Mouse (Mus musculus) heart, adult 8-10 months (tissue): ENCODE measurements around the gene Heyl. TPM values are rescaled to one million over a fixed set of nuclear protein-coding genes. Genes with fewer than 3 reads are reported as not detected.
"Not testable (repeated sequence)": the region's sequence is repeated elsewhere in the genome, so short reads cannot be mapped to it uniquely, and the experiment has no call there.

Source experiments
- DNase-seq: peaks from one replicate; pipeline ENCODE4 v3.0.0; 2022; ENCODE audit warnings: low spot score
- total RNA-seq, 4 experiments: library from RNA; stranded (reverse); gene quantifications; 2 replicates each; pipeline ENCODE4 v1.2.4; 2022

Heyl gene
- total RNA-seq, 4 experiments from 2014 or later: 9.7 to 11.7 (median 10.9) TPM

- peak; percentile 49 for DNase-seq
These were observed 51.6 kb downstream of the Heyl start for GRCm38 (mm10) chr4:123284731-123285624.

GRCm38 (mm10) chr4:123286790-123287189 is 53.4 kb downstream of the Heyl start:
- no peak for DNase-seq

GRCm38 (mm10) chr4:123289038-123289437 is 55.7 kb downstream of the Heyl start:
- DNase-seq: no peak

- DNase-seq: no peak
These were observed 59.0 kb downstream of the Heyl start for GRCm38 (mm10) chr4:123292390-123292789.

GRCm38 (mm10) chr4:123292989-123293388 is 59.6 kb downstream of the Heyl start:
- no peak for DNase-seq

GRCm38 (mm10) chr4:123293661-123294443 is 60.5 kb downstream of the Heyl start:
- peak; percentile 23 for DNase-seq

- DNase-seq: not testable (repeated sequence)
These were observed 61.7 kb downstream of the Heyl start for GRCm38 (mm10) chr4:123295026-123295425.

- DNase-seq: no peak
These were observed 62.3 kb downstream of the Heyl start for GRCm38 (mm10) chr4:123295516-123296147.

GRCm38 (mm10) chr4:123296148-123296534 is 62.8 kb downstream of the Heyl start:
- DNase-seq: no peak

GRCm38 (mm10) chr4:123297195-123297960 is 64.0 kb downstream of the Heyl start:
- DNase-seq: no peak

GRCm38 (mm10) chr4:123298226-123298625 is 64.9 kb downstream of the Heyl start:
- DNase-seq: peak; percentile 25

- DNase-seq: peak; percentile 40
These were observed 65.8 kb downstream of the Heyl start for GRCm38 (mm10) chr4:123298980-123299670.

Other genes starting within 250 kb of the Heyl start
- gene Mycl, start 237.9 kb upstream of the Heyl start, total RNA-seq: under 1 TPM in 2 of 4 experiments, not detected in 2; 0.14 to 0.25 TPM
- 1 to 10 TPM; 5.6 to 8.0 (median 6.6) TPM for gene Trit1, start 217.0 kb upstream of the Heyl start, total RNA-seq
- not detected for gene Bmp8b, start 128.4 kb upstream of the Heyl start, total RNA-seq
- not detected for gene Oxct2b, start 117.3 kb upstream of the Heyl start, total RNA-seq
- gene Ppie, start 93.6 kb upstream of the Heyl start, total RNA-seq: 10 to 100 TPM; 22.0 to 27.8 (median 24.1) TPM
- under 1 TPM; 0.14 to 0.25 (median 0.19) TPM for gene Hpcal4, start 50.3 kb upstream of the Heyl start, total RNA-seq
- gene Nt5c1a, start 32.1 kb upstream of the Heyl start, total RNA-seq: 10 to 100 TPM; 48.9 to 75.3 (median 70.1) TPM
- gene Pabpc4, start 28.8 kb downstream of the Heyl start, total RNA-seq: 100 to 1,000 TPM; 323 to 392 (median 367) TPM
- gene Oxct2a, start 90.1 kb downstream of the Heyl start, total RNA-seq: not detected
- gene Bmp8a, start 109.7 kb downstream of the Heyl start, total RNA-seq: not detected